Mouse (Mus musculus): ENCODE results near the gene Aldh3b1.

- TF ChIP-seq CTCF (IDR thresholded peaks at IDR 0.05; ENCODE audit: borderline replicate concordance, extremely low read depth, insufficient read depth, insufficient read length), result no peak
- no peak for TF ChIP-seq POLR2A (IDR thresholded peaks at IDR 0.05; ENCODE audit: borderline replicate concordance, extremely low read depth, insufficient read depth, insufficient read length, poor library complexity, severe bottlenecking)
Measured at GRCm38 (mm10) chr19:3935896-3936850, 6.6 kb upstream of the Aldh3b1 start.

Measured in brain, embryonic 14.5 days (tissue).